Mouse (Mus musculus): ENCODE results near the gene Sit1. TPM values are rescaled to one million over a fixed set of nuclear protein-coding genes. Genes with fewer than 3 reads are reported as not detected.

Gene Sit1
- polyA plus RNA-seq, 1 experiment: not detected

DNA sequence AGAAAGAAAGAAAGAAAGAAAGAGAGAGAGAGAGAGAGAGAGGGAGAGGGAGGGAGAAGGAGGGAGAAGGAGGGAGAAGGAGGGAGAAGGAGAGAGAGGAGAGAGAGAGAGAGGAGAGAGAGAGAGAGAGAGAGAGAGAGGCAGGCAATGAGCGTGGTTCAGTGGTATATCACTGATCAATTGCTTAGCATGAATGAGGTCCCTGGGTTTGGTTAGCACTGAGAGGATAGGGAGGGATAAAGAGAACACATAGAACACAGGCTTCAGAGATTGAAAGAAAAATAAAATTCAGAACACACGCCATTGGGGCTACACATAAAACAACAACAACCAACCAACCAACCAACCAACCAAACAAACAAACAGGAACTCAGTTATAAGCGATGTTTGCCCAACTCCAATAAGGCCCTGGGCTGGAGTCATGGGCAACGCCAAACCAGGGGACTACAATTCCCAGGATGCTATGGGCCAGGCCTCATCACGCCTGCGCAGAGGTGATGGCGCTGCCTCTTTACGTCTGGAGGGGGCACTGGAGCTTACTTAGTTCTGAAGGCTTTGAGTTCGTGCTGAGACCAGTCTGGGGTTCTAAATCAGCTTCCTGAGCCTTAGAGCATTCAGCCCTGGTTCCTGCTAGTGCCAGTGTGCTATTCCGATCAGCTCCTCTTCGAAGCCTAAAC is 5.5 kb downstream of the Sit1 start:
- H3K79me2 ChIP-seq (ENCODE audit: control insufficient read depth, insufficient read depth): no peaks in the 10 kb centered on the region
- no peaks in the 10 kb centered on the region for H3K79me3 ChIP-seq (ENCODE audit: low read depth)
- TF ChIP-seq FOSL1 (IDR thresholded peaks at IDR 0.05; ENCODE audit: insufficient read depth, low read length, poor library complexity, severe bottlenecking) (no peak), CTCF (IDR thresholded peaks at IDR 0.05; ENCODE audit: control insufficient read depth, insufficient read depth, insufficient read length) (no peak), CEBPB (IDR thresholded peaks at IDR 0.05; ENCODE audit: low read depth) (no peak), MAX (IDR thresholded peaks at IDR 0.05) (no peak), MYOD1 (IDR thresholded peaks at IDR 0.05; ENCODE audit: control insufficient read depth, insufficient read length, low read depth) (no peak), MYOG (IDR thresholded peaks at IDR 0.05; ENCODE audit: control insufficient read depth, extremely low read depth, insufficient read length) (no peak)
- H3K4me3 ChIP-seq (ENCODE audit: insufficient read depth, poor library complexity, severe bottlenecking): no peak overlapping the region
- no peaks in the 10 kb centered on the region for H3K36me3 ChIP-seq (ENCODE audit: control insufficient read depth, insufficient read depth)
- no peaks in the 10 kb centered on the region for H3K27me3 ChIP-seq (ENCODE audit: control insufficient read depth, insufficient read depth, insufficient read length)
- H3ac ChIP-seq (ENCODE audit: control insufficient read depth, insufficient read length, low read depth): no peak overlapping the region

DNA sequence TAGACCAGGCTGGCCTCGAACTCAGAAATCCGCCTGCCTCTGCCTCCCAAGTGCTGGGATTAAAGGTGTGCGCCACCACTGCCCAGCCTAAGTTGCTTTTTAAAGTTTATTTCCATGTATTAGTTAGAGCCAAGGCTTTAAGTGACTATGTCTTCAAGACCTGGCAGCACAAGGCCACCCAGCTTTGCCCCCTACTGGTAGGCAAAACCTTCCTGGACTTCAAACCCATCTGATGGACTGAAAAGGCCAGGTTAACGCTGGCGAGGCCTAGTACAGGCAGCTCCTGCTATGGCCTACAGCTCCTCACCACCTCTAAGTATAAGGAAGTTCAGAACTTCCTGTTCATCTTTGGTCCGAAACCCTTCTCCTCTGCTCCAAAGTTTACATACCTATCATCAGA is 6.9 kb downstream of the Sit1 start:
- peak; percentile 10 for TF ChIP-seq CTCF (IDR thresholded peaks at IDR 0.05; ENCODE audit: control insufficient read depth, insufficient read depth, insufficient read length)
- no peak for TF ChIP-seq CEBPB (IDR thresholded peaks at IDR 0.05; ENCODE audit: low read depth)
- H3K79me2 ChIP-seq (ENCODE audit: control insufficient read depth, insufficient read depth): no peaks in the 10 kb centered on the region
- H3K27me3 ChIP-seq (ENCODE audit: control insufficient read depth, insufficient read depth, insufficient read length): no peaks in the 10 kb centered on the region

DNA sequence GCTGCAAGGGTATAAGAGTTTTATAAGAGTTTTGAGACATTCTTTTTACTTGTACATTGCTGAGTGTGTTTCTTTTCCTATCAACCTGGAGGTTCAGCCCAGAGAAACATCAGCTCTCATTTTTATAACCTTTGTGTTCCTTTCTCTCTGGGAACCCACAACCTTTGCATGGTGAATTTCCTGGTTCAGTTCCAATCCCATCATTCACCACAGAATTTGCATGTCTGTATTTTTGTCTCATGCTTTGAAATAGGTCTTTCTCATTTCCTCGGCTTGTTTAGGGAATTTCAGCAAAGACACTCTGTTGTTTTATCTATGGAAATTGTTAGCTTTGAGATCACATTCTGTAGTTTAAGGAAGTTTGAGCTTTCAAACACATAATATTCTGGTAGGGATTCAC is 9.9 kb downstream of the Sit1 start:
- Histone ChIP-seq H3K27me3 (ENCODE audit: control insufficient read depth, insufficient read depth, insufficient read length) (no peaks in the 10 kb centered on the region), H3K79me2 (ENCODE audit: control insufficient read depth, insufficient read depth) (no peaks in the 10 kb centered on the region), H3ac (ENCODE audit: control insufficient read depth, insufficient read length, low read depth) (no peak overlapping the region), H3K79me3 (ENCODE audit: low read depth) (no peaks in the 10 kb centered on the region), H3K36me3 (ENCODE audit: control insufficient read depth, insufficient read depth) (no peaks in the 10 kb centered on the region), H3K4me3 (ENCODE audit: insufficient read depth, poor library complexity, severe bottlenecking) (no peak overlapping the region)
- TF ChIP-seq USF1 (IDR thresholded peaks at IDR 0.05; ENCODE audit: low read depth) (no peak), MYOD1 (IDR thresholded peaks at IDR 0.05; ENCODE audit: control insufficient read depth, insufficient read length, low read depth) (no peak), FOSL1 (IDR thresholded peaks at IDR 0.05; ENCODE audit: insufficient read depth, low read length, poor library complexity, severe bottlenecking) (no peak), CTCF (IDR thresholded peaks at IDR 0.05; ENCODE audit: control insufficient read depth, insufficient read depth, insufficient read length) (no peak), MAX (IDR thresholded peaks at IDR 0.05) (no peak), CEBPB (IDR thresholded peaks at IDR 0.05; ENCODE audit: low read depth) (no peak), MYOG (IDR thresholded peaks at IDR 0.05; ENCODE audit: control insufficient read depth, extremely low read depth, insufficient read length) (no peak)

More for the DNA sequence above, 6.9 kb downstream of the Sit1 start:
- Histone ChIP-seq H3K36me3 (ENCODE audit: control insufficient read depth, insufficient read depth) (no peaks in the 10 kb centered on the region), H3K4me3 (ENCODE audit: insufficient read depth, poor library complexity, severe bottlenecking) (no peak overlapping the region), H3ac (ENCODE audit: control insufficient read depth, insufficient read length, low read depth) (no peak overlapping the region), H3K79me3 (ENCODE audit: low read depth) (no peaks in the 10 kb centered on the region)

DNA sequence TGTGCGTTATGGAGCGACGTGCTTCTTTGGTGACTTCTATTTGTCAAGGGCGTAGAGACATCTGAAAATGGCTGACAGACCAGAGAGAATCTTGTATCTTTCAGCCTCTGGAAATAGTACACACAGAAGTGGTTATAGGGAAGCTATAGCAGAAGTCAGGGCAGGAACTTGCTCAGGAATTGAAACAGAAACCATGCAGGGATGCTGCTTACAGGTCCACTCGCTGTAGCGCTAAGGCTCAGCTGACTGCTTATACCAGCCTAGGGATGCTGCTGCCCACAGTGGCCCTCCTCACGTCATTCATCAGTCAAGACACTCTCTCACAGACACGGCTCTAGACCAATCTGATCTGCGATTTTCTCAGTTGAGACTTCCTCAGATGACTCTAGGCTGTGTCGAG is 13.2 kb downstream of the Sit1 start:
- no peaks in the 10 kb centered on the region for H3K79me3 ChIP-seq (ENCODE audit: low read depth)
- no peaks in the 10 kb centered on the region for H3K79me2 ChIP-seq (ENCODE audit: control insufficient read depth, insufficient read depth)
- no peaks in the 10 kb centered on the region for H3K36me3 ChIP-seq (ENCODE audit: control insufficient read depth, insufficient read depth)
- H3ac ChIP-seq (ENCODE audit: control insufficient read depth, insufficient read length, low read depth): no peak overlapping the region
- no peak overlapping the region for H3K4me3 ChIP-seq (ENCODE audit: insufficient read depth, poor library complexity, severe bottlenecking)
- no peak for TF ChIP-seq MAX (IDR thresholded peaks at IDR 0.05)
- no peak for TF ChIP-seq CEBPB (IDR thresholded peaks at IDR 0.05; ENCODE audit: low read depth)
- no peak for TF ChIP-seq CTCF (IDR thresholded peaks at IDR 0.05; ENCODE audit: control insufficient read depth, insufficient read depth, insufficient read length)
- TF ChIP-seq USF1 (IDR thresholded peaks at IDR 0.05; ENCODE audit: low read depth): no peak
- no peak for TF ChIP-seq FOSL1 (IDR thresholded peaks at IDR 0.05; ENCODE audit: insufficient read depth, low read length, poor library complexity, severe bottlenecking)
- TF ChIP-seq MYOD1 (IDR thresholded peaks at IDR 0.05; ENCODE audit: control insufficient read depth, insufficient read length, low read depth): no peak
- TF ChIP-seq MYOG (IDR thresholded peaks at IDR 0.05; ENCODE audit: control insufficient read depth, extremely low read depth, insufficient read length): no peak
- no peaks in the 10 kb centered on the region for H3K27me3 ChIP-seq (ENCODE audit: control insufficient read depth, insufficient read depth, insufficient read length)

DNA sequence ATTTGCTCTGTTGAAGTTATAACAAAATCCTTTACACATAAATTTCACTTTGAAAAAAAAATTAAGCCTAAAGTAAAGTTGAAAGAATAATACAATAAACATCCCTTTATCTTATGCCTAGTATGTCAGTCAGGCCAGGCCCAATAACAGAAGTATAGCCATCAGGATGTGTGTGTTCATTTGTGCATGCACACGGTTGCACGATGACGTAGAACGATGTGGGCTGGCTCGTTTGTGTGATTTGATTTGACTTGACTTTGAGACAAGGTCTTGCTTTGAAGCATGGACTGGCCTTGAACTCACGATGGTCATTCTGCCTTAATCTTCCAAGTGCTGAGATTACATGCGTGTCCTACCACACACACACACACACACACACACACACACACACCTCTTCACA is 16.7 kb downstream of the Sit1 start:
- no peaks in the 10 kb centered on the region for H3K79me2 ChIP-seq (ENCODE audit: control insufficient read depth, insufficient read depth)
- H3K79me3 ChIP-seq (ENCODE audit: low read depth): no peaks in the 10 kb centered on the region
- no peak overlapping the region for H3ac ChIP-seq (ENCODE audit: control insufficient read depth, insufficient read length, low read depth)
- no peak overlapping the region for H3K4me3 ChIP-seq (ENCODE audit: insufficient read depth, poor library complexity, severe bottlenecking)
- H3K36me3 ChIP-seq (ENCODE audit: control insufficient read depth, insufficient read depth): no peaks in the 10 kb centered on the region
- H3K27me3 ChIP-seq (ENCODE audit: control insufficient read depth, insufficient read depth, insufficient read length): no peaks in the 10 kb centered on the region
- TF ChIP-seq USF1 (IDR thresholded peaks at IDR 0.05; ENCODE audit: low read depth): no peak
- no peak for TF ChIP-seq CEBPB (IDR thresholded peaks at IDR 0.05; ENCODE audit: low read depth)
- TF ChIP-seq CTCF (IDR thresholded peaks at IDR 0.05; ENCODE audit: control insufficient read depth, insufficient read depth, insufficient read length): no peak
- no peak for TF ChIP-seq MAX (IDR thresholded peaks at IDR 0.05)
- no peak for TF ChIP-seq MYOG (IDR thresholded peaks at IDR 0.05; ENCODE audit: control insufficient read depth, extremely low read depth, insufficient read length)
- TF ChIP-seq MYOD1 (IDR thresholded peaks at IDR 0.05; ENCODE audit: control insufficient read depth, insufficient read length, low read depth): no peak
- no peak for TF ChIP-seq FOSL1 (IDR thresholded peaks at IDR 0.05; ENCODE audit: insufficient read depth, low read length, poor library complexity, severe bottlenecking)

DNA sequence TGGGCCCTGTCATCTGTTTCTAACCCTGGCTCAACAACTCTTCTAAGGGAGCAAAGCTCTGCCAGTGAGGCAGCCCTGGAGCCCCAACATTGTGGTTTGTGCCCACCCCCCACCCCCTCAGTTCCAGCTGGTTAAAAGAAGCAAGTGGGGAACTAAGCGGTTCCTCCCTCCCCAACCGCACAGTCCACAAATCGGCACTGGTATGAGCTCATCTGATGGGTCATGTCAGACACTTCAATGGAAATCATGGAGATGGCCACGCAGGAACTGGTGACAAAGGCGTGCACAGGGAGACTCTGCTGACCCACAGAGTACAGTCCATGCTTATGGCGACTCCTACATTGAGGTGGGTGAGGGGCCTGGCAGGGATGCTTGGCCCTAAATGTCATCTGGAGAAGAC is 17.6 kb downstream of the Sit1 start:
- H3K79me3 ChIP-seq (ENCODE audit: low read depth): no peaks in the 10 kb centered on the region
- H3K36me3 ChIP-seq (ENCODE audit: control insufficient read depth, insufficient read depth): no peaks in the 10 kb centered on the region
- H3K4me3 ChIP-seq (ENCODE audit: insufficient read depth, poor library complexity, severe bottlenecking): no peak overlapping the region
- H3K79me2 ChIP-seq (ENCODE audit: control insufficient read depth, insufficient read depth): no peaks in the 10 kb centered on the region
- H3K27me3 ChIP-seq (ENCODE audit: control insufficient read depth, insufficient read depth, insufficient read length): no peaks in the 10 kb centered on the region
- H3ac ChIP-seq (ENCODE audit: control insufficient read depth, insufficient read length, low read depth): no peak overlapping the region
- TF ChIP-seq USF1 (IDR thresholded peaks at IDR 0.05; ENCODE audit: low read depth) (no peak), FOSL1 (IDR thresholded peaks at IDR 0.05; ENCODE audit: insufficient read depth, low read length, poor library complexity, severe bottlenecking) (no peak), CTCF (IDR thresholded peaks at IDR 0.05; ENCODE audit: control insufficient read depth, insufficient read depth, insufficient read length) (no peak), MYOD1 (IDR thresholded peaks at IDR 0.05; ENCODE audit: control insufficient read depth, insufficient read length, low read depth) (no peak), MAX (IDR thresholded peaks at IDR 0.05) (no peak), MYOG (IDR thresholded peaks at IDR 0.05; ENCODE audit: control insufficient read depth, extremely low read depth, insufficient read length) (no peak), CEBPB (IDR thresholded peaks at IDR 0.05; ENCODE audit: low read depth) (no peak)

Data from C2C12 (cell line).